Mouse (Mus musculus): ENCODE results near the gene Olfr1328.
"Not testable (repeated sequence)": the region's sequence is repeated elsewhere in the genome, so short reads cannot be mapped to it uniquely, and the experiment has no call there.

The Olfr1328 gene

GRCm38 (mm10) chr4:118938512-118938911 lies at the start of gene Olfr1328:
TSS of gene Olfr1328 (minus strand) at chr4:118938612.
- no peak for DNase-seq (ENCODE audit: low spot score)

DNA sequence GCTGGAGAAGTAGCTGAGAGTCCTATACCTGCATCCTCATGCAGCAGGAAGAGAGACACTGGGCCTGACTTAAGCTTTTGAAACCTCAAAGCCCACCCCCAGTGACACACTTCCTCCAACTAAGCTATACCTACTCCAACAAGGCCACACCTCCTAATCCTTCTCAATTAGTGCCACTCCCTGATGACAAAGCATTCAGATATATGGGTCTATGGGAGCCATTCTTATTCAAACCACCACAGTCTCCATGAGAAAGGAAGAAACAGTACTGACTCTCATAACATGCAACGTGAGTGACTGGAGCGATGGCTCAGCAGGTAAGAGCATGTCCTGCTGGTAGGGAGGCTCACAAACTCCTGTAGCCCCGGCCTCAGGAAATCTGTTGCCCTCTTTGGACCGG lies 46.9 kb upstream of the Olfr1328 start:
- DNase-seq (ENCODE audit: low spot score), result no peak

DNA sequence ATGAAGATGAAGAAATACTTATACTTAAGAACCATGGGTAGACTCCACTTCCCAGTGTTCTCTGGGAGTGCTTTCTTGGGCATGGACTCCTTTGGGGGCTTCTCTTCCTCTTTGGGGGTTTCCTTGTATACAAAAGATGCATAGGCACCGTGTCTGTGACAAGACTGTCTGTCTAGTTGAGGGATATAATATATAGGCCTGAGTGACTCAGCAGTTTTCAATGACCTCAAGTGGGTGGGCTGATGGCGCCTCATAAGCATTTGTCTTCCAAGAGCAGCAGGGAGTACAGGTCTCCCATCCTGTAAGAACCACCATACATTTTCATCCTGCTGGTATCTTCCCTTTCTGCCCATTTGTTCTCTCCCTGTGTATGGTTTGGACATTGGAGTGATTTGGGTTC lies 34.9 kb upstream of the Olfr1328 start:
- DNase-seq (ENCODE audit: low spot score), result no peak

DNA sequence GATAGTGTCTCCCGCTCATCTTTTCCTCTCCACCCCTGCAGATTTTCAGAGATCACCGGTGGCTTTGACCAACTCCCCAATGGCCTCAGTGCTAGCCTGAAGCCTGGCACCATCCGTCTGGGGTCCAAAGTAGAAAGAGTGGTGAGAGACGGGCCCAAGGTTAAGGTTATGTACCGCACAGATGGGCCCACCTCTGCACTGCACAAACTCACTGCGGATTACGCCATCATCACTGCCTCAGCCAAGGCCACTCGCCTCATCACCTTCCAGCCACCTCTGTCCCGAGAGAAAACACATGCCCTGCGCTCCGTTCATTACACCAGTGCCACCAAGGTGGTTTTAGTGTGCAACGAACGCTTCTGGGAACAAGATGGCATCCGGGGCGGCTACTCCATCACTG lies 29.3 kb upstream of the Olfr1328 start:
- no peak for DNase-seq (ENCODE audit: low spot score)

DNA sequence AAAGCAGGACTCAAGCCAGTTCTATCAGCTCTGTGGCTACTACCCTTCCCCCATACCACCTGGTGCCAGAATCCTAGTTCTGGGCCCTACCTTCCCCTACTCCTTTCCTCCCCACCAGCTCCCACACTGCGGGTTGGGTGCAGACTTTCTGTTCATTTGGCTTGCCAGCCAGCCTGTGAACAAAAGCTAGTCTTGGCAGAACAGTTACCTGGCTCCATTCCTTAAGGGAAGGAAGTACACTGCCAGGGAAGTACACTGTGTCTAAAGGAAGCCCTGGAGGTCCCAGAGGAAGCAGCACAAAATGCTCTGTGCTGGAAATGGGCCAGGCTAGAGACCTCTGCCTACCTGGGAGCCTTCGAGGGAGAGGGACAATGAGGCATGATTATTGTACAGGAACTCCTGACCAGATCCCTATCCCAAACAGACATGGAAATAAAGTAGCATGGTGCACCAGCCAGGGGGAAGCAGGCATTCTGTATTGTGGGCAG lies 22.8 kb upstream of the Olfr1328 start, which contains the start of gene Lao1:
Gene Lao1, plus strand, starts transcription at position 438 of the 488 bp plus-strand sequence.
- DNase-seq (ENCODE audit: low spot score), result no peak

DNA sequence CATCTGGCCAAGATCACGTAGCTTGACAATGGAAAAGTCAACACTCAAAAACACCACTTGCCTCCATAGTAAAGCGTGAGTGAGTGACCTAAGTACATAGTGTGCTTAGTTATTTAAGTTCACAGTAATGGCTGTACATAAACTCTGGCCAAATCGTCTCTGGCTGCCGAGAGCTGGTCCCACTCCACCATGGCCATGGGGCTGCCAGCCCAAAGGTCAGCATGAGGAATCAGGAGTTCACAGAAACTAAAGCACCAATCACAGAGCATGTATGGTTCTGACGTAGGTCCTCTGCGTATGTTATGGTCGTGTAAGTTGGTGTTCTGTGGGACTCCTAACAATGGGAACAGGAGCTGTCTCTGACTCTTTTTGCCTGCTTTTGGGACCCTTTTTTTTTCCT lies 20.4 kb upstream of the Olfr1328 start:
- no peak for DNase-seq (ENCODE audit: low spot score)

DNA sequence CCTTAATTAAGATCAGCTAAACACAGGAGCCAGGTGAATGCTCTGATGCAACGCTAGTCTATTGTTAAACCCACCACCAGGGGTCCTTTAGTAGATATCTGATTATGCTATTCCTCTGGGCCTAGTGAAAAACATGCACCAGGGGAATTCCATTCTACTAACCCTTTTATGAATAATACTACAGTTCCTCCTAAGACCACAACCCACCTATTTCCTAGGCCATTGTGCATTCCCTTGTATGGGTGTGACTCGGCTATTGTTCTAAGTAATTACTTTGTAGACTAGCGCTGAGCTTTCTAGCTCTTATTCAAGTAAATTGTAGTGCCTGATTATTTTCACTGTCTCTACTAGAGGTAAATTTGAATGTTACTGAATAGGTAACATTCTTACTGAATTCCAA lies 7.1 kb downstream of the Olfr1328 start:
- not testable (repeated sequence) for DNase-seq (ENCODE audit: low spot score)

- DNase-seq (ENCODE audit: low spot score), result not testable (repeated sequence)
These were observed 21.0 kb downstream of the Olfr1328 start, which contains the start of gene Olfr1329 for GRCm38 (mm10) chr4:118917365-118917764. TSS of gene Olfr1329 (minus strand) at chr4:118917465.

- no peak for DNase-seq (ENCODE audit: low spot score)
These were observed 36.4 kb downstream of the Olfr1328 start for GRCm38 (mm10) chr4:118901981-118902380.

- DNase-seq (ENCODE audit: low spot score), result no peak
These were observed 50.1 kb downstream of the Olfr1328 start, which contains the start of gene Olfr1330 for GRCm38 (mm10) chr4:118888297-118888696. TSS of gene Olfr1330 (plus strand) at chr4:118888597.

Data from T-cell, adult 2 months (primary cell).